In the genomic region with DNA sequence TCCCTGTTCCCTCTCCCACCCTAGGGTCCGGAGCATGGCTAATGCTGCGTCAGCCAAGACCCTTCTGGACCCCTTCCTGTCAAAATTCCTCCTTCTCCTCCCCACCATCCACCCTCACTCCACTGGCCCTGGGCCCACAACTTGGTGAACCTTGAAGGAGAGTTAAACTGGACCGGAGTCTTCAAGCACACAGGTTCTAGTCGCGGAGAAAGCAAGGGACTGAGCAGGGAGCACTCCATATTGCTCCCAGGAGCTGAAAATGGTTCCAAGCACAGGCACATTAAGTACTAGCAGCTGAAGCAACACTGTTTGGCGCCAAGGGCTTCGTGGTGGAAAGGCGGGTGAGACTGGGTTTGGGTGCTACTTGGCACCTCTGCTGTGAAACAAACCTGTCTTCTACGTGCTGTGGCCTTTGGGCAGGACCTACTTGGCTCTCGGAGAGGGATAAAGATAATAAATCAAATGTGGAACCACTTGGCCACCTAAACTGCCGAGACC, we compare ENCODE assay signal across 8 mouse cellular contexts.
A peak's percentile ranks its signal among the peaks of the same experiment; 100 is the strongest.
DNase-seq lines count a peak whose midpoint lies in the region; ATAC-seq and TF ChIP-seq lines count a peak whose summit lies in the region.

No protein-coding gene starts in this region.

- peak; percentile 19 for ATAC-seq in forebrain, embryonic 16.5 days
- 0 out of 2 replicates have a peak, but pooled peaks have one; percentile 35 for ATAC-seq in limb, embryonic 14.5 days (ENCODE audit: low FRiP score, low read depth)
- no peak for ATAC-seq in stomach, postnatal 0 days (ENCODE audit: low FRiP score, low TSS enrichment)

- peak overlapping the region; percentile 98 for H3K4me2 ChIP-seq in forebrain, embryonic 16.5 days (ENCODE audit: low read length)
- peak overlapping the region; percentile 99 for H3K4me2 ChIP-seq in limb, embryonic 14.5 days (replicated peaks; ENCODE audit: low read depth, low read length, severe bottlenecking)
- peak overlapping the region; percentile 98 for H3K4me2 ChIP-seq in stomach, postnatal 0 days (replicated peaks; ENCODE audit: low read depth)

- DNase-seq in retina, postnatal 1 day = peak; percentile 10
- DNase-seq in retina, embryonic 14.5 days (ENCODE audit: low spot score) = no peak
- no peak for DNase-seq in limb, embryonic 14.5 days (ENCODE audit: low spot score)
- DNase-seq in stomach, postnatal 0 days (ENCODE audit: low spot score) = no peak
- DNase-seq in thymus, adult 2 months = no peak
- no peak for DNase-seq in adrenal gland, adult 2 months
- no peak for DNase-seq in thymus, postnatal 36 days

- no peak for TF ChIP-seq EP300 in stomach, postnatal 0 days (optimal IDR thresholded peaks at IDR 0.05)

- 41% methylated on average over 11 of the region's 11 CpGs for WGBS in forebrain, embryonic 16.5 days
- 25% methylated on average over 11 of the region's 11 CpGs for whole genome bisulfite sequencing in limb, embryonic 14.5 days
- WGBS in stomach, postnatal 0 days = 52% methylated on average over 11 of the region's 11 CpGs
- 68% methylated on average over 11 of the region's 11 CpGs for whole genome bisulfite sequencing in thymus, adult 2 months

- H3K9ac ChIP-seq in forebrain, embryonic 16.5 days (replicated peaks; ENCODE audit: low read depth, low read length) = peak overlapping the region; percentile 63
- peak overlapping the region; percentile 61 for H3K9ac ChIP-seq in limb, embryonic 14.5 days (ENCODE audit: low read depth, low read length, severe bottlenecking)
- peak overlapping the region; percentile 61 for H3K9ac ChIP-seq in stomach, postnatal 0 days (ENCODE audit: low read length)

- no peak for TF ChIP-seq POLR2A in limb, embryonic 14.5 days (IDR thresholded peaks at IDR 0.05; ENCODE audit: borderline replicate concordance, extremely low read depth, insufficient read depth, insufficient read length)
- TF ChIP-seq POLR2A in thymus, adult 2 months (IDR thresholded peaks at IDR 0.05; ENCODE audit: control insufficient read depth, extremely low read depth, insufficient read depth, low read length, poor library complexity) = no peak

- H3K4me1 ChIP-seq in forebrain, embryonic 16.5 days (replicated peaks; ENCODE audit: control insufficient read depth, insufficient read depth, low read length) = peaks cover 15% of the 10 kb centered on the region
- peaks cover 10% of the 10 kb centered on the region for H3K4me1 ChIP-seq in limb, embryonic 14.5 days (ENCODE audit: control insufficient read depth, insufficient read depth, low read length)
- 0 out of 2 replicates have a peak, but pooled peaks cover 4% of the 10 kb centered on the region for H3K4me1 ChIP-seq in stomach, postnatal 0 days (replicated peaks; ENCODE audit: control insufficient read depth, insufficient read depth)
- H3K4me1 ChIP-seq in thymus, adult 2 months (replicated peaks; ENCODE audit: control insufficient read depth, insufficient read depth, low read length) = peaks cover 17% of the 10 kb centered on the region

- H3K27me3 ChIP-seq in forebrain, embryonic 16.5 days (replicated peaks; ENCODE audit: control insufficient read depth, insufficient read depth, low read length) = peaks cover 21% of the 10 kb centered on the region
- H3K27me3 ChIP-seq in limb, embryonic 14.5 days (ENCODE audit: control insufficient read depth, insufficient read depth, low read length) = peaks cover 16% of the 10 kb centered on the region
- H3K27me3 ChIP-seq in stomach, postnatal 0 days (ENCODE audit: control insufficient read depth, insufficient read depth, low read length) = peaks cover 9% of the 10 kb centered on the region; the same call in 1 of the 2 replicates
- H3K27me3 ChIP-seq in thymus, adult 2 months (ENCODE audit: control insufficient read depth, insufficient read depth, low read length) = peaks cover 11% of the 10 kb centered on the region

- no peaks in the 10 kb centered on the region for H3K9me3 ChIP-seq in forebrain, embryonic 16.5 days (ENCODE audit: control insufficient read depth, low read length)
- no peaks in the 10 kb centered on the region for H3K9me3 ChIP-seq in limb, embryonic 14.5 days (ENCODE audit: control insufficient read depth, low read length)
- no peaks in the 10 kb centered on the region for H3K9me3 ChIP-seq in stomach, postnatal 0 days (ENCODE audit: control insufficient read depth, low read length)

- TF ChIP-seq CTCF in stomach, postnatal 0 days (IDR thresholded peaks at IDR 0.05; ENCODE audit: low read depth) = no peak
- TF ChIP-seq CTCF in thymus, adult 2 months (IDR thresholded peaks at IDR 0.05; ENCODE audit: borderline replicate concordance, control insufficient read depth, extremely low read depth, insufficient read depth, low read length, poor library complexity) = no peak

- no peak overlapping the region for H3K27ac ChIP-seq in forebrain, embryonic 16.5 days (ENCODE audit: low read length)
- 0 out of 2 replicates have a peak overlapping the region, but pooled peaks have one; percentile 7 for H3K27ac ChIP-seq in limb, embryonic 14.5 days (replicated peaks; ENCODE audit: low read depth, low read length)
- H3K27ac ChIP-seq in stomach, postnatal 0 days (replicated peaks) = 0 out of 2 replicates have a peak overlapping the region, but pooled peaks have one; percentile 20
- H3K27ac ChIP-seq in thymus, adult 2 months (ENCODE audit: control insufficient read depth, insufficient read depth, low read length) = no peak overlapping the region

- no peaks in the 10 kb centered on the region for H3K36me3 ChIP-seq in forebrain, embryonic 16.5 days (ENCODE audit: control insufficient read depth, insufficient read depth)
- no peaks in the 10 kb centered on the region for H3K36me3 ChIP-seq in limb, embryonic 14.5 days (ENCODE audit: control insufficient read depth, insufficient read depth, low read length)
- H3K36me3 ChIP-seq in stomach, postnatal 0 days (ENCODE audit: control insufficient read depth, insufficient read depth, low read length) = no peaks in the 10 kb centered on the region
- H3K36me3 ChIP-seq in thymus, adult 2 months (ENCODE audit: control insufficient read depth, insufficient read depth, low read length) = no peaks in the 10 kb centered on the region

- H3K4me3 ChIP-seq in forebrain, embryonic 16.5 days (replicated peaks; ENCODE audit: low read length) = peak overlapping the region; percentile 66
- H3K4me3 ChIP-seq in limb, embryonic 14.5 days (replicated peaks; ENCODE audit: low read length) = peak overlapping the region; percentile 63
- peak overlapping the region; percentile 62 for H3K4me3 ChIP-seq in stomach, postnatal 0 days (ENCODE audit: low read depth, low read length)
- H3K4me3 ChIP-seq in thymus, adult 2 months (ENCODE audit: control insufficient read depth, insufficient read depth, low read length) = no peak overlapping the region

Comparison
In these comparisons a context has a peak if more than half of its experiments do, and no peak if none do; other contexts are left out.
1. H3K27ac ChIP-seq: peak in limb, embryonic 14.5 days (single experiment) and stomach, postnatal 0 days (single experiment); none in forebrain, embryonic 16.5 days (single experiment) and thymus, adult 2 months (single experiment).
2. Peak in every context shown above with its lines, with median percentiles within 50 percentile points of each other: H3K4me2 ChIP-seq and H3K9ac ChIP-seq.